8 mouse cellular contexts compared by ENCODE assay signal in genomic region chr4:59870859-59871591, GRCm38 (mm10). TPM values are rescaled to one million over a fixed set of nuclear protein-coding genes. Genes with fewer than 3 reads are reported as not detected.
A peak's percentile ranks its signal among the peaks of the same experiment; 100 is the strongest.
DNase-seq lines count a peak whose midpoint lies in the region; ATAC-seq and TF ChIP-seq lines count a peak whose summit lies in the region.

No protein-coding gene starts in this region.

- no peak overlapping the region for H3K4me3 ChIP-seq in intestine, postnatal 0 days (ENCODE audit: low read depth, low read length)
- H3K4me3 ChIP-seq in midbrain, embryonic 13.5 days (replicated peaks) = no peak overlapping the region
- H3K4me3 ChIP-seq in spleen, adult 2 months (ENCODE audit: extremely low read depth, insufficient read depth, insufficient read length) = no peak overlapping the region

- DNase-seq in urinary bladder, adult 18-20 months (ENCODE audit: low spot score in 2 of 2) = peak; percentile 55 to 60
- no peak for DNase-seq in urinary bladder, adult 2 months (ENCODE audit: low spot score)
- peak; percentile 68 for DNase-seq in embryo, embryonic 9.5 days (ENCODE audit: extremely low spot score)
- peak; percentile 76 for DNase-seq in left cerebral cortex, postnatal 4 days
- peak; percentile 62 to 69 for DNase-seq in spleen, adult 2 months (ENCODE audit: low read depth in 1 of 2, low spot score in 2 of 2)

- H3K27ac ChIP-seq in intestine, postnatal 0 days (ENCODE audit: low read depth, low read length) = no peak overlapping the region
- H3K27ac ChIP-seq in midbrain, embryonic 13.5 days = no peak overlapping the region
- H3K27ac ChIP-seq in spleen, adult 2 months (ENCODE audit: insufficient read depth, low read length) = peak overlapping the region; percentile 26; the same call in 1 of the 2 replicates

- no peaks in the 10 kb centered on the region for H3K4me1 ChIP-seq in intestine, postnatal 0 days (replicated peaks; ENCODE audit: control insufficient read depth, insufficient read depth, low read length)
- H3K4me1 ChIP-seq in midbrain, embryonic 13.5 days (replicated peaks) = 0 out of 2 replicates have a peak, but pooled peaks cover 2% of the 10 kb centered on the region
- H3K4me1 ChIP-seq in spleen, adult 2 months (ENCODE audit: control insufficient read depth, insufficient read depth, insufficient read length) = no peaks in the 10 kb centered on the region; the same call in 1 of the 2 replicates

- peak; percentile 82 for ATAC-seq in granulocyte monocyte progenitor cell, adult 5-6 weeks (replicated peaks; ENCODE audit: poor library complexity, severe bottlenecking)
- no peak for ATAC-seq in intestine, postnatal 0 days
- peak; percentile 76 for ATAC-seq in midbrain, embryonic 13.5 days

- WGBS in intestine, postnatal 0 days = 55% methylated on average over 9 of the region's 9 CpGs
- WGBS in midbrain, embryonic 13.5 days = 57% methylated on average over 9 of the region's 9 CpGs
- WGBS in spleen, adult 2 months = 50% methylated on average over 9 of the region's 9 CpGs

- peaks cover 3% of the 10 kb centered on the region; the same call in 1 of the 2 replicates for H3K36me3 ChIP-seq in intestine, postnatal 0 days (ENCODE audit: control insufficient read depth, insufficient read depth)
- no peaks in the 10 kb centered on the region for H3K36me3 ChIP-seq in midbrain, embryonic 13.5 days
- peaks cover 5% of the 10 kb centered on the region; the same call in 1 of the 2 replicates for H3K36me3 ChIP-seq in spleen, adult 2 months (ENCODE audit: control insufficient read depth, insufficient read depth, low read length)

- intact Hi-C loops in left cerebral cortex, postnatal 4 days (cut with DNase I) = loop anchor here (2.0 kb wide), 1 partner anchor 84 kb away; no protein-coding TSS in a partner anchor

- no peak overlapping the region for H3K4me2 ChIP-seq in intestine, postnatal 0 days (replicated peaks; ENCODE audit: low read depth)
- H3K4me2 ChIP-seq in midbrain, embryonic 13.5 days (replicated peaks) = no peak overlapping the region

- H3K9ac ChIP-seq in intestine, postnatal 0 days (ENCODE audit: low read depth, low read length) = no peak overlapping the region
- no peak overlapping the region for H3K9ac ChIP-seq in midbrain, embryonic 13.5 days (replicated peaks)

- no peak for TF ChIP-seq POLR2A in spleen, adult 2 months (IDR thresholded peaks at IDR 0.05; ENCODE audit: low read depth, low read length)

- H3K27me3 ChIP-seq in intestine, postnatal 0 days (replicated peaks; ENCODE audit: control insufficient read depth, insufficient read depth, low read length) = no peaks in the 10 kb centered on the region
- H3K27me3 ChIP-seq in midbrain, embryonic 13.5 days = no peaks in the 10 kb centered on the region
- H3K27me3 ChIP-seq in spleen, adult 2 months (ENCODE audit: control insufficient read depth, insufficient read depth, low read length) = no peaks in the 10 kb centered on the region

- no peaks in the 10 kb centered on the region for H3K9me3 ChIP-seq in intestine, postnatal 0 days (ENCODE audit: control insufficient read depth)
- no peaks in the 10 kb centered on the region for H3K9me3 ChIP-seq in midbrain, embryonic 13.5 days

- TF ChIP-seq CTCF in intestine, postnatal 0 days (IDR thresholded peaks at IDR 0.05; ENCODE audit: low read depth) = peak; percentile 91
- TF ChIP-seq CTCF in spleen, adult 2 months (IDR thresholded peaks at IDR 0.05; ENCODE audit: extremely low read depth, insufficient read depth, insufficient read length, insufficient replicate concordance) = peak; percentile 70; the same call in 1 of the 2 replicates

RNA-seq across cellular contexts. Expression of gene Slc46a2, which starts 43.8 kb away (rescaled TPM):
- polyA plus RNA-seq in urinary bladder, adult 2 months (2012; rRNA removed) = 0.97 and 1.3 TPM in 2 replicates
- total RNA-seq in granulocyte monocyte progenitor cell, adult 5-6 weeks (2014; fragmentation: Nextera tagmentation) = not detected in 2 replicates
- total RNA-seq in granulocyte monocyte progenitor cell, adult 5-6 weeks (2017) = not detected in 2 replicates
- polyA plus RNA-seq in intestine, postnatal 0 days (2015; fragmentation: Nextera tagmentation; extraction: Ambion mirVana) = not detected in 2 replicates
- not detected for total RNA-seq in left cerebral cortex, postnatal 4 days (2021)
- polyA plus RNA-seq in midbrain, embryonic 13.5 days (2015; fragmentation: Nextera tagmentation; extraction: Ambion mirVana) = 0.09 TPM in 1 of 2 replicates, not detected in the other
- not detected in 2 replicates for polyA plus RNA-seq in spleen, adult 2 months (2012; rRNA removed)
